Mouse (Mus musculus) CH12.LX (cell line): ENCODE measurements around the gene Dnal1. TPM values are rescaled to one million over a fixed set of nuclear protein-coding genes. Genes with fewer than 3 reads are reported as not detected.

Experiments used
- DNase-seq: peaks from one replicate; pipeline ENCODE4 v3.0.0-alpha.2; 2013; ENCODE audit errors: extremely low read depth
- H3K27ac ChIP-seq: 2 replicates; pipeline ENCODE4 v1.5.1; 2012; ENCODE audit warnings: low read depth, mild to moderate bottlenecking, control low read depth, moderate library complexity; ENCODE audit not compliant: insufficient read depth
- H3K27me3 ChIP-seq: replicated peaks from 2 replicates; pipeline ENCODE3; 2012; ENCODE audit warnings: inconsistent platforms
- H3K36me3 ChIP-seq, 2 experiments: replicated peaks in 1 of 2; 2 replicates each; pipeline versions ENCODE3 to v1.6.1; 2012; ENCODE audit warnings: inconsistent platforms in 1 of 2, low read length in 1 of 2, mild to moderate bottlenecking in 1 of 2, mixed read lengths in 1 of 2, moderate library complexity in 1 of 2; ENCODE audit not compliant: control insufficient read depth in 1 of 2, insufficient read depth in 1 of 2
- H3K4me1 ChIP-seq, 2 experiments: 2 replicates each; pipeline ENCODE4 v1.6.1; 2012; ENCODE audit warnings: inconsistent platforms in 1 of 2, moderate library complexity in 1 of 2; ENCODE audit not compliant: insufficient read depth in 2 of 2, control insufficient read depth in 1 of 2
- H3K4me2 ChIP-seq: 2 replicates; pipeline ENCODE4 v1.6.1; 2012; ENCODE audit warnings: low read depth, mild to moderate bottlenecking, control low read depth; ENCODE audit not compliant: poor library complexity, insufficient read depth, severe bottlenecking
- H3K4me3 ChIP-seq, 3 experiments: fragments of 150-350 bp in 1 of 3; sonication (generic) in 1 of 3; replicated peaks in 1 of 3; 2 replicates each; pipeline versions ENCODE3 to v1.5.1; 2011 to 2012; ENCODE audit warnings: low read depth in 2 of 3, low read length in 2 of 3, mild to moderate bottlenecking in 2 of 3, moderate library complexity in 2 of 3, control low read depth in 1 of 3, improper control_type of control experiment in 1 of 3, inconsistent platforms in 1 of 3, mixed read lengths in 1 of 3; ENCODE audit not compliant: poor library complexity in 1 of 3
- H3K79me2 ChIP-seq: replicated peaks from 2 replicates; pipeline ENCODE4 v1.6.1; 2012; ENCODE audit warnings: mild to moderate bottlenecking, moderate library complexity; ENCODE audit not compliant: control insufficient read depth, poor library complexity, insufficient read depth, severe bottlenecking; ENCODE audit errors: extremely low read depth
- H3K9ac ChIP-seq: 2 replicates; pipeline ENCODE4 v1.6.1; 2012; ENCODE audit warnings: low read depth, mild to moderate bottlenecking, control low read depth, moderate library complexity; ENCODE audit not compliant: insufficient read depth
- H3K9me3 ChIP-seq: replicated peaks from 2 replicates; pipeline ENCODE3; 2012; ENCODE audit warnings: low read length, inconsistent platforms, mixed read lengths
- CHD2 ChIP-seq: IDR thresholded peaks from 2 replicates; pipeline ENCODE4 v1.6.1; 2011; ENCODE audit warnings: low read length, improper control_type of control experiment
- CTCF ChIP-seq, 2 experiments: IDR thresholded peaks in 1 of 2; conservative IDR thresholded peaks in 1 of 2; 2 replicates each; pipeline ENCODE4 v1.5.1; 2011 to 2012; ENCODE audit warnings: low read depth in 2 of 2, low read length in 2 of 2, improper control_type of control experiment in 1 of 2, inconsistent platforms in 1 of 2, mild to moderate bottlenecking in 1 of 2, moderate library complexity in 1 of 2
- E2F4 ChIP-seq: IDR thresholded peaks from 2 replicates; pipeline ENCODE4 v1.6.1; 2011; ENCODE audit warnings: low read depth, low read length, improper control_type of control experiment; ENCODE audit not compliant: insufficient replicate concordance
- ELF1 ChIP-seq: IDR thresholded peaks from 2 replicates; pipeline ENCODE4 v1.6.1; 2014; ENCODE audit warnings: low read depth, mild to moderate bottlenecking, inconsistent platforms, low read length, improper control_type of control experiment
- ETS1 ChIP-seq: conservative IDR thresholded peaks from 2 replicates; pipeline ENCODE4 v1.6.1; 2012; ENCODE audit warnings: low read depth, mild to moderate bottlenecking, inconsistent platforms, low read length, improper control_type of control experiment, moderate library complexity
- HCFC1 ChIP-seq: IDR thresholded peaks from 2 replicates; pipeline ENCODE4 v1.6.1; 2012; ENCODE audit warnings: low read depth, mild to moderate bottlenecking, inconsistent platforms, low read length, improper control_type of control experiment
- IRF4 ChIP-seq: IDR thresholded peaks from 2 replicates; pipeline ENCODE4 v1.6.1; 2014; ENCODE audit warnings: low read depth, mild to moderate bottlenecking, inconsistent platforms, low read length, improper control_type of control experiment
- JUND ChIP-seq: conservative IDR thresholded peaks from 2 replicates; pipeline ENCODE4 v1.6.1; 2011; ENCODE audit warnings: low read depth, low read length, improper control_type of control experiment
- KAT2A ChIP-seq: IDR thresholded peaks from 2 replicates; pipeline ENCODE4 v1.6.1; 2012; ENCODE audit warnings: low read length, improper control_type of control experiment, inconsistent platforms; ENCODE audit not compliant: insufficient replicate concordance
- MAZ ChIP-seq: IDR thresholded peaks from 2 replicates; pipeline ENCODE4 v1.6.1; 2012; ENCODE audit warnings: low read depth, mild to moderate bottlenecking, inconsistent platforms, low read length, improper control_type of control experiment, moderate library complexity
- MEF2A ChIP-seq: IDR thresholded peaks from 2 replicates; pipeline ENCODE4 v1.6.1; 2014; ENCODE audit warnings: low read depth, mild to moderate bottlenecking, inconsistent platforms, low read length, improper control_type of control experiment, borderline replicate concordance
- MXI1 ChIP-seq: IDR thresholded peaks from 2 replicates; pipeline ENCODE4 v1.6.1; 2011; ENCODE audit warnings: mild to moderate bottlenecking, low read depth, low read length, improper control_type of control experiment
- MYC ChIP-seq: IDR thresholded peaks from 2 replicates; pipeline ENCODE4 v1.6.1; 2011; ENCODE audit warnings: low read depth, mild to moderate bottlenecking, improper control_type of control experiment, low read length
- NELFE ChIP-seq: IDR thresholded peaks from 2 replicates; pipeline ENCODE4 v1.6.1; 2011; ENCODE audit warnings: low read depth, low read length, improper control_type of control experiment
- NRF1 ChIP-seq: IDR thresholded peaks from 2 replicates; pipeline ENCODE4 v1.6.1; 2014; ENCODE audit warnings: low read depth, mild to moderate bottlenecking, inconsistent platforms, low read length, improper control_type of control experiment, moderate library complexity
- POLR2A ChIP-seq: IDR thresholded peaks from 2 replicates; pipeline ENCODE4 v1.6.1; 2011; ENCODE audit warnings: low read depth, mild to moderate bottlenecking, improper control_type of control experiment, low read length
- POLR2AphosphoS2 ChIP-seq: IDR thresholded peaks from 2 replicates; pipeline ENCODE4 v1.6.1; 2011; ENCODE audit warnings: low read depth, low read length, improper control_type of control experiment
- RAD21 ChIP-seq: IDR thresholded peaks from 2 replicates; pipeline ENCODE4 v1.6.1; 2011; ENCODE audit warnings: low read depth, mild to moderate bottlenecking, low read length, improper control_type of control experiment, moderate library complexity
- RCOR1 ChIP-seq: conservative IDR thresholded peaks from 2 replicates; pipeline ENCODE4 v1.6.1; 2012; ENCODE audit warnings: low read depth, mild to moderate bottlenecking, inconsistent platforms, low read length, improper control_type of control experiment
- SIN3A ChIP-seq: IDR thresholded peaks from 2 replicates; pipeline ENCODE4 v1.6.1; 2012; ENCODE audit warnings: low read length, improper control_type of control experiment, inconsistent platforms
- SMC3 ChIP-seq: IDR thresholded peaks from 2 replicates; pipeline ENCODE4 v1.6.1; 2011; ENCODE audit warnings: low read depth, low read length, improper control_type of control experiment
- TBP ChIP-seq: conservative IDR thresholded peaks from 2 replicates; pipeline ENCODE4 v1.6.1; 2011; ENCODE audit warnings: low read depth, low read length, improper control_type of control experiment
- TCF12 ChIP-seq: IDR thresholded peaks from 2 replicates; pipeline ENCODE4 v1.6.1; 2014; ENCODE audit warnings: low read depth, mild to moderate bottlenecking, inconsistent platforms, low read length, improper control_type of control experiment
- UBTF ChIP-seq: IDR thresholded peaks from 2 replicates; pipeline ENCODE4 v1.6.1; 2012; ENCODE audit warnings: low read depth, mild to moderate bottlenecking, inconsistent platforms, low read length, improper control_type of control experiment, moderate library complexity
- USF1 ChIP-seq: IDR thresholded peaks from 2 replicates; pipeline ENCODE4 v1.6.1; 2014; ENCODE audit warnings: low read depth, mild to moderate bottlenecking, inconsistent platforms, low read length, improper control_type of control experiment
- USF2 ChIP-seq: conservative IDR thresholded peaks from 2 replicates; pipeline ENCODE4 v1.6.1; 2011; ENCODE audit warnings: low read depth, low read length, improper control_type of control experiment
- ZC3H11A ChIP-seq: IDR thresholded peaks from 2 replicates; pipeline ENCODE4 v1.6.1; 2012; ENCODE audit warnings: low read depth, mild to moderate bottlenecking, inconsistent platforms, low read length, improper control_type of control experiment
- ZKSCAN1 ChIP-seq: IDR thresholded peaks from 2 replicates; pipeline ENCODE4 v1.6.1; 2012; ENCODE audit warnings: low read depth, inconsistent platforms, low read length, improper control_type of control experiment, borderline replicate concordance
- ZNF384 ChIP-seq: IDR thresholded peaks from 2 replicates; pipeline ENCODE4 v1.6.1; 2012; ENCODE audit warnings: low read depth, low read length, improper control_type of control experiment, inconsistent platforms
- dilution Hi-C: fragments of 300-500 bp; cut with MboI; formaldehyde crosslinking; loops from 2 replicates; pipeline ENCODE4 v1.14.3; 2020; ENCODE audit warnings: low sequenced_read_pairs; ENCODE audit not compliant: extremely low pct_unique_long_range_greater_than_20kb, extremely low pct_ligation_motif_present
- in situ Hi-C: fragments of 300-500 bp; cut with MboI; formaldehyde crosslinking; loops from 3 replicates; pipeline ENCODE4 v1.14.3; 2019; ENCODE audit warnings: low sequenced_read_pairs, low pct_ligation_motif_present, low pct_unique_long_range_greater_than_20kb, mixed read lengths
- polyA plus RNA-seq: library from polyadenylated mRNA; unstranded; fragments of >175 nt; gene quantifications from 2 replicates; pipeline ENCODE4 v1.2.1, GENCODE M21; 2012; ENCODE audit warnings: low read depth; ENCODE audit not compliant: insufficient read length
- total RNA-seq, 2 experiments: library from RNA; depleted of rRNA; stranded (reverse); fragments of 300-350 nt in 1 of 2; fragments of >200 nt in 1 of 2; gene quantifications; 2 replicates each; pipeline ENCODE4 v1.2.3; 2012 to 2014

The Dnal1 gene
- total and polyA plus RNA-seq, 3 experiments, result 1.6 to 2.1 (median 1.7) TPM

DNA sequence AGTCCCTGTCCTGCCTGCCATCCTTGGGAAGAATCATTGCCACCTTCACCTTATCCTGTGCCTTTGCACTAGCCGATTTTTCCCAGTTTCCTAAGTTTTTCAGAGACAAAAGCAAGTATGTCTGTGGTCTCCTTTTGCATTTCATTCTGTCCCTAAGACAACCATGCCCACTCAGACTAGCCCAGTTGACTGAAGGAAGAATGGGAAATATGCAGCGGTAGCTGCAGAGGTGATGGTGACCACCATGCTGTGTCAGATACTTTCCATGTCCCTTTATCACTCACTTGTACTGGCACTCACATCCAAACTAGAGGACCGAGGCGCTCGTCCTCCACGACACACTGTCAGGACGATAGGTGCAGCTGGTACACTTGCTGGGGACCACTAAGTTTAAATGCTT is 23.0 kb downstream of the Dnal1 start:
- DNase-seq, result no peak
- no peak overlapping the region for H3K4me3 ChIP-seq
- peaks cover 6 to 30% of the 10 kb centered on the region in 2 experiments for H3K36me3 ChIP-seq
- H3K4me1 ChIP-seq, result no peaks in the 10 kb centered on the region
- H3K27ac ChIP-seq, result no peak overlapping the region
- H3K9me3 ChIP-seq, result no peaks in the 10 kb centered on the region
- dilution Hi-C loops (no loop called here), in situ Hi-C loops (no loop called here)
- H3K27me3 ChIP-seq, result no peaks in the 10 kb centered on the region
- H3K4me2 ChIP-seq, result no peak overlapping the region
- TF ChIP-seq USF2, result no peak
- no peak for TF ChIP-seq TCF12
- TF ChIP-seq HCFC1, result no peak
- TF ChIP-seq NRF1, result no peak
- TF ChIP-seq MXI1, result no peak
- no peak for TF ChIP-seq ELF1
- no peak for TF ChIP-seq RAD21
- no peak for TF ChIP-seq NELFE
- TF ChIP-seq MAZ, result no peak
- TF ChIP-seq MEF2A, result no peak
- no peak for TF ChIP-seq UBTF
- no peak for TF ChIP-seq ETS1
- TF ChIP-seq POLR2A, result no peak
- no peak for TF ChIP-seq CHD2
- TF ChIP-seq IRF4, result no peak
- TF ChIP-seq SMC3, result no peak
- TF ChIP-seq JUND, result no peak
- TF ChIP-seq E2F4, result no peak
- H3K9ac ChIP-seq, result no peak overlapping the region
- H3K79me2 ChIP-seq, result no peaks in the 10 kb centered on the region

- H3K36me3 ChIP-seq, result peaks cover 6 to 38% of the 10 kb centered on the region in 2 experiments
- H3K79me2 ChIP-seq, result no peaks in the 10 kb centered on the region
- no peak overlapping the region for H3K4me3 ChIP-seq
- dilution Hi-C loops, result no loop called here
- no peak for TF ChIP-seq ZKSCAN1
- TF ChIP-seq CTCF (conservative IDR thresholded peaks at IDR 0.05 in 1 of 2, IDR thresholded peaks at IDR 0.05 in 1 of 2; ENCODE audit: low read depth in 2 of 2, low read length in 2 of 2), result no peak
- no peak for TF ChIP-seq MYC
- no peak for TF ChIP-seq KAT2A
- no peak for TF ChIP-seq IRF4
- TF ChIP-seq JUND, result no peak
- TF ChIP-seq E2F4, result no peak
- TF ChIP-seq CHD2, result no peak
- TF ChIP-seq RCOR1, result no peak
- no peak for TF ChIP-seq SIN3A
- no peak for TF ChIP-seq TBP
- TF ChIP-seq MXI1, result no peak
- no peak for TF ChIP-seq SMC3
- no peak for TF ChIP-seq POLR2AphosphoS2
- TF ChIP-seq ZC3H11A, result no peak
- no peak for TF ChIP-seq RAD21
- TF ChIP-seq ZNF384, result no peak
- TF ChIP-seq USF1, result no peak
- TF ChIP-seq, all 38 proteins: peak for 0
- H3K9ac ChIP-seq, result no peak overlapping the region
- H3K27ac ChIP-seq, result no peak overlapping the region
- H3K27me3 ChIP-seq, result no peaks in the 10 kb centered on the region
- in situ Hi-C loops, result no loop called here
- H3K9me3 ChIP-seq, result no peaks in the 10 kb centered on the region
- no peaks in the 10 kb centered on the region for H3K4me1 ChIP-seq
- DNase-seq, result no peak
- H3K4me2 ChIP-seq, result no peak overlapping the region
Measured at GRCm38 (mm10) chr12:84140135-84140534, 26.0 kb downstream of the Dnal1 start.
